Mouse (Mus musculus): ENCODE data around the gene Aplf. TPM values are rescaled to one million over a fixed set of nuclear protein-coding genes. Genes with fewer than 3 reads are reported as not detected.
A peak's percentile ranks its signal among the peaks of the same experiment; 100 is the strongest.

Aplf gene
- polyA plus RNA-seq, 1 experiment from 2014 or later = 8.4 TPM

DNA sequence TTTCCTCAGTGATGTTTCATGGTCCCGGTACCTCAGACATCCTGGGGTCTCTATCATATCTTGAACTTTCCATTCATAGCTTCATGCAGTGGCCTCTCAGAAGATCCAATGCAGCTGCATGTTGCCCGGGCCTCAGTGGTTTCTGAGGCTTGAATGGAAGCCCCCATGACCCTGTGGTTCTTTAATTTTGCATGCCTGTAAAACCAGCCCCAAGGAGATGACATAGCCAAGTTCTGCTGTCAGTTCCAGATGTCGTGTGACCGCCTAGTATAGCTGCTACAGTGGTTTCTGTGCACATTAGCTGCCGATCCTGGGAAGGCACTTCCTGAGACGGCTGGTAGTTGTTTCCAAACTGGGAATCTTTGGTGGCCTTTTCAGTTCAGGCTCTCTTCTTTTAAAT is 77.8 kb downstream of the Aplf start:
- 79% methylated on average over 6 of the region's 6 CpGs for WGBS
- no peaks in the 10 kb centered on the region for H3K9me3 ChIP-seq (ENCODE audit: control insufficient read depth, low read length)

GRCm38 (mm10) chr6:87590394-87591281 is 81.4 kb downstream of the Aplf start, which contains the start of gene Prokr1:
Gene Prokr1, minus strand, starts transcription at chr6:87590743.
- H3K4me3 ChIP-seq (ENCODE audit: low read depth, low read length) = peak within 1 kb of the TSS; percentile 43
- no peaks in the 10 kb centered on the region for H3K27me3 ChIP-seq (ENCODE audit: control insufficient read depth, insufficient read depth, low read length)
- no peaks in the 10 kb centered on the region for H3K36me3 ChIP-seq (ENCODE audit: control insufficient read depth, insufficient read depth, low read length)
- H3K9me3 ChIP-seq (ENCODE audit: control insufficient read depth, low read length) = no peaks in the 10 kb centered on the region
- WGBS = 1% methylated on average over 34 of the region's 34 CpGs
- ATAC-seq (ENCODE audit: low FRiP score, low TSS enrichment) (peak; percentile 84), DNase-seq (ENCODE audit: low spot score) (peak; percentile 71)
- peak within 1 kb of the TSS; percentile 92 for H3K4me2 ChIP-seq (replicated peaks; ENCODE audit: low read depth)
- TF ChIP-seq EP300 (optimal IDR thresholded peaks at IDR 0.05) (no peak), CTCF (IDR thresholded peaks at IDR 0.05; ENCODE audit: low read depth) (no peak)
- H3K4me1 ChIP-seq (replicated peaks; ENCODE audit: control insufficient read depth, insufficient read depth) = peaks cover 3% of the 10 kb centered on the region; the same call in 1 of the 2 replicates
- H3K9ac ChIP-seq (ENCODE audit: low read length) = peak within 1 kb of the TSS; percentile 60
- H3K27ac ChIP-seq (replicated peaks) = no peak within 1 kb of the TSS

More for the DNA sequence above, 77.8 kb downstream of the Aplf start:
- Histone ChIP-seq H3K4me3 (ENCODE audit: low read depth, low read length) (no peak overlapping the region), H3K36me3 (ENCODE audit: control insufficient read depth, insufficient read depth, low read length) (no peaks in the 10 kb centered on the region), H3K4me2 (replicated peaks; ENCODE audit: low read depth) (no peak overlapping the region), H3K27ac (replicated peaks) (no peak overlapping the region), H3K27me3 (ENCODE audit: control insufficient read depth, insufficient read depth, low read length) (no peaks in the 10 kb centered on the region), H3K9ac (ENCODE audit: low read length) (no peak overlapping the region), H3K4me1 (replicated peaks; ENCODE audit: control insufficient read depth, insufficient read depth) (peaks cover 3% of the 10 kb centered on the region; the same call in 1 of the 2 replicates)
- no peak for DNase-seq (ENCODE audit: low spot score)
- TF ChIP-seq EP300 (optimal IDR thresholded peaks at IDR 0.05) (no peak), CTCF (IDR thresholded peaks at IDR 0.05; ENCODE audit: low read depth) (no peak)
- no peak for ATAC-seq (ENCODE audit: low FRiP score, low TSS enrichment)

DNA sequence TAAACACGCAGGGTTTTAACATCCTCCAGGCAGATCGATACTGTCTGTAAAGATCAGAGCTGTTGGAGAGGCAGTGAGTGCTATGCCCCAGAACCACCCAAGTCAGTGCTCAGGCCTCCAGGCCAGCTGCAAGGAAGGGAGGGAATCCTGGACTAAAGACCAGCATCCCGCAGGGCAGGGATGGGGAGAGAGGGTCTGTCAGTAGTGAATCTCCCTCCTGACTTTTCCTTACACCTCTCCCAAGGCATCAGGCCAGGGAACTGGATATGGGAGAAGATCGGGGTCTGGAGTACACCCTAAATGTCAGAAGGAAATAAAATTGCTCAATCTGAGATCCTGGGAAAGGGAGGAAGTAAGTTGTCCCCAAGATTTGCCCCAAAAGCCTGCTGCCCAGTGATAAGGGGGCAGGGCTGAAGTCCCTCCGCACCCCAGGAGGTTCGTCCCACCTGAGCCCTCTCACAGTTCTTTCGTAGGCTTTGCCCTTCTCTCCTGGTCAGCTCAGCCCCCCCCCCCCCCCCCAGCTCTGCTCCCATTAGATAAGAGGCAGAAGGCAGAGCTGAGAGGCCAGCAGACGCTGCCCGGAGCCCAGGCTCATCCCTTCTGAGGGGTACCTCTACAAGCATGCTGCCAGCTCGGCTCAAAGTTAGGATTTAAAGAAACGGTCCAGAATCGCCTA is 82.1 kb downstream of the Aplf start:
- Histone ChIP-seq H3K4me2 (replicated peaks; ENCODE audit: low read depth) (peak overlapping the region; percentile 92), H3K36me3 (ENCODE audit: control insufficient read depth, insufficient read depth, low read length) (no peaks in the 10 kb centered on the region), H3K4me3 (ENCODE audit: low read depth, low read length) (peak overlapping the region; percentile 43), H3K27me3 (ENCODE audit: control insufficient read depth, insufficient read depth, low read length) (no peaks in the 10 kb centered on the region), H3K4me1 (replicated peaks; ENCODE audit: control insufficient read depth, insufficient read depth) (peaks cover 3% of the 10 kb centered on the region; the same call in 1 of the 2 replicates), H3K9ac (ENCODE audit: low read length) (peak overlapping the region; percentile 60), H3K27ac (replicated peaks) (no peak overlapping the region), H3K9me3 (ENCODE audit: control insufficient read depth, low read length) (no peaks in the 10 kb centered on the region)
- DNase-seq (ENCODE audit: low spot score) = no peak
- 20% methylated on average over 12 of the region's 12 CpGs for WGBS
- TF ChIP-seq CTCF (IDR thresholded peaks at IDR 0.05; ENCODE audit: low read depth) (no peak), EP300 (optimal IDR thresholded peaks at IDR 0.05) (no peak)
- ATAC-seq (ENCODE audit: low FRiP score, low TSS enrichment) = no peak; the same call in 1 of the 2 replicates

DNA sequence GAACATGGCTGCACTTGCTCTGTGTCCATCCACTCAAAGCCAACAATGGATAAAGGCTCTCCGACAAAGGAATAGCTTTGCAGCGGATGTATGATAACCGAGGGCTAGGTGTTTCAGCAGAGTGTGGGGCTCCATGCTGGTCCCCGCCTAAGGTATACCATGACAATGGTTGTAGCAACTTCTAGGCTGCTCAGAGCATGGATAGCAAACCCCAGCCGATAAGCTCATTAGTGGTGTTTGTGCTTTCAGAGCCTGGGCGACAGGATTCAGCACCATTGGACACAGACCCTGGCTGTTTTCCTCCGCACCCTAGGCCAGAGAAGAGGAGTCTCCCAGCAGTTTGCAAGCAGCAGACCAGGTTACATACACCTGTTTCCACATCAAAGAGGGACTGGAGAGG is 88.0 kb downstream of the Aplf start:
- H3K36me3 ChIP-seq (ENCODE audit: control insufficient read depth, insufficient read depth, low read length) = no peaks in the 10 kb centered on the region
- H3K4me2 ChIP-seq (replicated peaks; ENCODE audit: low read depth) = no peak overlapping the region
- H3K4me3 ChIP-seq (ENCODE audit: low read depth, low read length) = no peak overlapping the region
- ATAC-seq (ENCODE audit: low FRiP score, low TSS enrichment) (no peak), DNase-seq (ENCODE audit: low spot score) (no peak)
- no peaks in the 10 kb centered on the region; the same call in 1 of the 2 replicates for H3K4me1 ChIP-seq (replicated peaks; ENCODE audit: control insufficient read depth, insufficient read depth)
- no peaks in the 10 kb centered on the region for H3K9me3 ChIP-seq (ENCODE audit: control insufficient read depth, low read length)
- H3K9ac ChIP-seq (ENCODE audit: low read length) = no peak overlapping the region
- TF ChIP-seq CTCF (IDR thresholded peaks at IDR 0.05; ENCODE audit: low read depth) = no peak
- TF ChIP-seq EP300 (optimal IDR thresholded peaks at IDR 0.05) = no peak
- 87% methylated on average over 7 of the region's 7 CpGs for WGBS
- no peaks in the 10 kb centered on the region for H3K27me3 ChIP-seq (ENCODE audit: control insufficient read depth, insufficient read depth, low read length)
- no peak overlapping the region for H3K27ac ChIP-seq (replicated peaks)

- DNase-seq (ENCODE audit: low spot score) (no peak), ATAC-seq (ENCODE audit: low FRiP score, low TSS enrichment) (0 out of 2 replicates have a peak, but pooled peaks have one; percentile 19)
- 96% methylated on average over 1 of the region's 1 CpGs for WGBS
- no peak overlapping the region for H3K4me2 ChIP-seq (replicated peaks; ENCODE audit: low read depth)
- no peaks in the 10 kb centered on the region; the same call in 1 of the 2 replicates for H3K4me1 ChIP-seq (replicated peaks; ENCODE audit: control insufficient read depth, insufficient read depth)
- no peaks in the 10 kb centered on the region for H3K36me3 ChIP-seq (ENCODE audit: control insufficient read depth, insufficient read depth, low read length)
- H3K9ac ChIP-seq (ENCODE audit: low read length) = no peak overlapping the region
- no peaks in the 10 kb centered on the region for H3K27me3 ChIP-seq (ENCODE audit: control insufficient read depth, insufficient read depth, low read length)
- TF ChIP-seq CTCF (IDR thresholded peaks at IDR 0.05; ENCODE audit: low read depth) (no peak), EP300 (optimal IDR thresholded peaks at IDR 0.05) (no peak)
- no peaks in the 10 kb centered on the region for H3K9me3 ChIP-seq (ENCODE audit: control insufficient read depth, low read length)
- H3K4me3 ChIP-seq (ENCODE audit: low read depth, low read length) = no peak overlapping the region
- H3K27ac ChIP-seq (replicated peaks) = peak overlapping the region; percentile 53; the same call in 1 of the 2 replicates
Observed at GRCm38 (mm10) chr6:87583183-87583611, 88.8 kb downstream of the Aplf start.
